Mouse (Mus musculus) MEL (cell line): ENCODE measurements around the gene Rnasek.

ENCODE experiments used
- CHD2 ChIP-seq: IDR thresholded peaks from 2 replicates; pipeline ENCODE4 v1.6.1; 2011; ENCODE audit warnings: low read length, improper control_type of control experiment
- CTCF ChIP-seq, 3 experiments: IDR thresholded peaks in 2 of 3; conservative IDR thresholded peaks in 1 of 3; 2 replicates each; pipeline ENCODE4 v1.5.1; 2011 to 2012; ENCODE audit warnings: low read length in 3 of 3, low read depth in 2 of 3, mild to moderate bottlenecking in 2 of 3, improper control_type of control experiment in 1 of 3, inconsistent platforms in 1 of 3, mixed read lengths in 1 of 3, moderate library complexity in 1 of 3; ENCODE audit not compliant: control insufficient read depth in 1 of 3, insufficient read depth in 1 of 3, poor library complexity in 1 of 3, severe bottlenecking in 1 of 3
- E2F4 ChIP-seq: IDR thresholded peaks from 2 replicates; pipeline ENCODE4 v1.6.1; 2011; ENCODE audit warnings: low read depth, low read length, improper control_type of control experiment, borderline replicate concordance
- EP300 ChIP-seq, 2 experiments: IDR thresholded peaks; 2 replicates each; pipeline ENCODE4 v1.6.1; 2011; ENCODE audit warnings: improper control_type of control experiment in 2 of 2, low read length in 2 of 2, low read depth in 1 of 2, mild to moderate bottlenecking in 1 of 2
- GABPA ChIP-seq: IDR thresholded peaks from 2 replicates; pipeline ENCODE4 v1.6.1; 2012; ENCODE audit warnings: low read depth, mild to moderate bottlenecking, inconsistent platforms, low read length, improper control_type of control experiment, moderate library complexity
- HCFC1 ChIP-seq: IDR thresholded peaks from 2 replicates; pipeline ENCODE4 v1.6.1; 2012; ENCODE audit warnings: low read depth, mild to moderate bottlenecking, inconsistent platforms, low read length, improper control_type of control experiment, moderate library complexity
- MAZ ChIP-seq: IDR thresholded peaks from 2 replicates; pipeline ENCODE4 v1.6.1; 2012; ENCODE audit warnings: low read depth, mild to moderate bottlenecking, inconsistent platforms, low read length, improper control_type of control experiment
- MYB ChIP-seq: IDR thresholded peaks from 2 replicates; pipeline ENCODE4 v1.6.1; 2011; ENCODE audit warnings: mild to moderate bottlenecking, low read depth, low read length, improper control_type of control experiment
- MYC ChIP-seq: IDR thresholded peaks from 2 replicates; pipeline ENCODE4 v1.6.1; 2011; ENCODE audit warnings: low read depth, mild to moderate bottlenecking, low read length, improper control_type of control experiment, moderate library complexity
- POLR2A ChIP-seq, 2 experiments: IDR thresholded peaks; 2 replicates each; pipeline ENCODE4 v1.6.1; 2011 to 2012; ENCODE audit warnings: low read length in 2 of 2, mild to moderate bottlenecking in 2 of 2, control low read depth in 1 of 2, improper control_type of control experiment in 1 of 2, low read depth in 1 of 2, moderate library complexity in 1 of 2; ENCODE audit not compliant: control insufficient read depth in 1 of 2, insufficient read depth in 1 of 2, poor library complexity in 1 of 2

GRCm38 (mm10) chr11:70230239-70230727 lies 9.4 kb downstream of the Rnasek start:
- TF ChIP-seq CTCF (IDR thresholded peaks at IDR 0.05 in 2 of 3, conservative IDR thresholded peaks at IDR 0.05 in 1 of 3; ENCODE audit: control insufficient read depth in 1 of 3, insufficient read depth in 1 of 3, low read depth in 2 of 3, low read length in 3 of 3, poor library complexity in 1 of 3, severe bottlenecking in 1 of 3), result peak; percentile 95 to 98 (median 98)
- TF ChIP-seq EP300 (IDR thresholded peaks at IDR 0.05; ENCODE audit: low read depth in 1 of 2, low read length in 2 of 2), result no peak
- no peak for TF ChIP-seq CHD2
- TF ChIP-seq E2F4, result no peak
- TF ChIP-seq MYB, result no peak
- TF ChIP-seq MAZ, result no peak
- no peak for TF ChIP-seq MYC
- 0 out of 4 replicates have a peak, but pooled peaks of 1 of the 2 experiments have one; percentile 8 for TF ChIP-seq POLR2A (IDR thresholded peaks at IDR 0.05; ENCODE audit: control insufficient read depth in 1 of 2, insufficient read depth in 1 of 2, low read depth in 1 of 2, low read length in 2 of 2, poor library complexity in 1 of 2)
- no peak for TF ChIP-seq GABPA
- no peak for TF ChIP-seq HCFC1
